Mouse (Mus musculus) neural tube, embryonic 14.5 days (tissue): Measurements from ENCODE around the gene Ms4a7. TPM values are rescaled to one million over a fixed set of nuclear protein-coding genes. Genes with fewer than 3 reads are reported as not detected.
"Not testable (repeated sequence)": the region's sequence is repeated elsewhere in the genome, so short reads cannot be mapped to it uniquely, and the experiment has no call there.

ENCODE experiments used
- ATAC-seq: fragments of 200-750 bp; cut with Nextera tagmentation; 2 replicates; pipeline ENCODE4 v1.8.0; 2017; ENCODE audit warnings: low read depth, mild to moderate bottlenecking, moderate TSS enrichment, moderate library complexity
- H3K27ac ChIP-seq: fragments of 300-500 bp; sonication (generic); 2 replicates; pipeline ENCODE4 v1.5.1; 2014; ENCODE audit warnings: low read depth, mild to moderate bottlenecking, control low read depth, low read length, moderate library complexity, mixed read lengths
- H3K27me3 ChIP-seq: fragments of 300-500 bp; sonication (generic); 2 replicates; pipeline ENCODE4 v1.6.1; 2014; ENCODE audit warnings: low read length; ENCODE audit not compliant: control insufficient read depth, insufficient read depth
- H3K36me3 ChIP-seq: fragments of 300-500 bp; sonication (generic); 2 replicates; pipeline ENCODE4 v1.6.1; 2014; ENCODE audit warnings: low read length, mixed read lengths; ENCODE audit not compliant: control insufficient read depth, insufficient read depth
- H3K4me1 ChIP-seq: fragments of 300-500 bp; sonication (generic); 2 replicates; pipeline ENCODE4 v1.6.1; 2014; ENCODE audit warnings: low read length; ENCODE audit not compliant: control insufficient read depth, insufficient read depth
- H3K4me2 ChIP-seq: fragments of 300-500 bp; sonication (generic); 2 replicates; pipeline ENCODE4 v1.6.1; 2014; ENCODE audit warnings: mild to moderate bottlenecking, low read depth, low read length, control low read depth
- H3K4me3 ChIP-seq: fragments of 300-500 bp; sonication (generic); 2 replicates; pipeline ENCODE4 v1.5.1; 2014; ENCODE audit warnings: low read depth, low read length, control low read depth, mixed read lengths
- H3K9ac ChIP-seq: fragments of 300-500 bp; sonication (generic); replicated peaks from 2 replicates; pipeline ENCODE4 v1.6.1; 2014; ENCODE audit warnings: low read depth, mild to moderate bottlenecking, control low read depth, low read length, mixed read lengths
- H3K9me3 ChIP-seq: fragments of 300-500 bp; sonication (generic); 2 replicates; pipeline ENCODE4 v1.6.1; 2016; ENCODE audit warnings: low read length; ENCODE audit not compliant: control insufficient read depth
- WGBS: fragments of 180-500 bp; shearing (Covaris S2); extraction: QIAGEN DNeasy Blood & Tissue Kit; methylation state at CpG from one replicate; pipeline ENCODE4 v1.1.7; 2014; 5-methylcytosine and 5-hydroxymethylcytosine counted together
- polyA plus RNA-seq: library from polyadenylated mRNA; unstranded; fragments of >200 nt; fragmentation: Nextera tagmentation; extraction: Ambion mirVana; gene quantifications from 2 replicates; pipeline ENCODE4 v1.2.1, GENCODE M21; 2014

Gene Ms4a7
- polyA plus RNA-seq, 1 experiment from 2014 or later: 0.63 TPM

DNA sequence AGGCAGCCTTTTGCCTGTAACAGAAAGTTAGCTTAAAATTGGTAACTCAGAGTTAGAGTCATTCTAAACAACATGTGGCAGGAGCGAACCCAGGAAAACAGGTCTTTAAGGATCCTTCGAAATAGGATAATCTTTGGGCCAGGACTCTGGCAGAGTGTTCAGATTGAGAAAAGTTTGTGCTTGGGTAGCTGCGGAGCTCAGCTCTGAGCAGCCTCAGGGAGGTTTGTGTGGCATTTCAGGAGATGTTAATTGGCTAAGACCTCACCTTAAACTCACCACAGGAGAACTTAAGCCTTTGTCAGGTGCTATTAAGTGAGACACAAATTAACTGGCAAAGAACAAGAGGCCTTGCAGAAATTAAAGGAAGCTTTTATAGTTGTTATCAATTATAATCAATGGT is 42.3 kb downstream of the Ms4a7 start:
- not testable (repeated sequence) for H3K27me3 ChIP-seq, H3K27ac ChIP-seq, ATAC-seq, H3K36me3 ChIP-seq, H3K4me3 ChIP-seq, H3K9ac ChIP-seq, H3K9me3 ChIP-seq, H3K4me1 ChIP-seq, H3K4me2 ChIP-seq
- 12% methylated on average over 3 of the region's 3 CpGs for WGBS

DNA sequence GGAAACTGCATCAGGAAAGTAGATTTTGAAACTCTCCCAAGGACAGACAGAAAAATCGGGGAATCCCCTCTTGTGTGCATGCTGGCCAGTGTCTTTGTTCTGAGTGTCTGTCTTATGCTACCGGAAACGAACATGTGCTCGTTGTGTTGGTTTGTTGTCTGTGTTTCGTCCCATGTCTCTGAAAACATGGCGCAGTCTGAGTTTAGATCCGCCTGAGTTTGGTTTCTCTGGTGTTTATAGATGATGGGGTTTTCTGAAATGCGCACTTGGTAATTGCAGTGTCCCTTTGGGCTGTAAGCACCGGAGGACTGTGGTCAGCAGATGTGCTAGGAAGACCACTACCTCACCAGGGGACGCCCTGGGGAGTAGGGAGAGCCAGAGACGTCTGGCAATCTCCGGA is 43.0 kb downstream of the Ms4a7 start:
- Histone ChIP-seq H3K36me3 (no peaks in the 10 kb centered on the region), H3K4me1 (no peaks in the 10 kb centered on the region), H3K27me3 (no peaks in the 10 kb centered on the region), H3K9ac (no peak overlapping the region), H3K4me3 (peak overlapping the region; percentile 26), H3K27ac (no peak overlapping the region), H3K9me3 (no peaks in the 10 kb centered on the region), H3K4me2 (peak overlapping the region; percentile 35)
- ATAC-seq: no peak
- WGBS: 16% methylated on average over 12 of the region's 12 CpGs

DNA sequence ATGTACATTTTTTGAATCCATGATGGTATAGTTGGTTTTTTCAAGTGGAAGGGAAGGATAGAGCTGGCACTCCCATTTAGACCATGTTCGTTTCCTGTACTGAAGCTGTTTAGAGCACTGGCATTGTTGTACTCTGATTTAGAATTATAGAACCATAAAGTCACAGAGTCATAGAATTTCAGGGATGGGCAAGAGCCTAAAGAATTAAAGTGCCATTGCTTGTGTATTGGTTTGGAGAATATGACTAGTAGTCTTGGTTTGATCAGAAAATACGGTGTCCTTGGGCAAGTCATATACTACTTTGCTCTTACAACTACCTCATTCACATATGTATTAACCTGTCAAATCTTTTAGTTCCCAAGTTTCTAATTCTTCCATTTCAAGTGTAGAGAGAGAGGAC is 52.2 kb downstream of the Ms4a7 start, which contains the start of gene Ms4a5:
Ms4a5 (minus strand) TSS at position 101 of the 400 bp plus-strand sequence.
- no peaks in the 10 kb centered on the region for H3K4me1 ChIP-seq
- ATAC-seq: no peak
- no peak within 1 kb of the TSS for H3K27ac ChIP-seq
- WGBS: 91% methylated on average over 2 of the region's 2 CpGs
- H3K4me3 ChIP-seq: no peak within 1 kb of the TSS
- H3K9ac ChIP-seq: no peak within 1 kb of the TSS
- no peaks in the 10 kb centered on the region for H3K9me3 ChIP-seq
- H3K36me3 ChIP-seq: no peaks in the 10 kb centered on the region
- H3K4me2 ChIP-seq: no peak within 1 kb of the TSS
- no peaks in the 10 kb centered on the region for H3K27me3 ChIP-seq

DNA sequence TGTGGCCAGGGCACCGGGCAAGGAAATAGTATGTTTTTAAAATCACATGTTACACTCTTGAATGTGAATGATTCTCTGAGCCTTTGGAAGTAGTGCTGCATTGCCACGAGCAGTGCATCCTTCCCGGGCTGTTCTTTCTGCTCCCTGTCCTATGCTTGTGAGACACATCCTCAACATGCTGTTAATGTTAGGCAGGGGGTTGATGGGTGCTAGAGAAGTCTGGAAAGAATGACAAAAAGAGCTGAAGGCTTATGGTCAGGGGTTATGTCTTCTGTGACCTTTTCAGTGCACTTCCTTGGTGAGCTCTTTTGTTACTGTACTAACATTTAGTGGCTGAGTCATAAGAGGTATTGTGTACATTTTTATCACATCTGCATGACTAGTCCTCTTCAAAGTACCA is 55.7 kb downstream of the Ms4a7 start:
- no peak for ATAC-seq
- Histone ChIP-seq H3K4me3 (no peak overlapping the region), H3K9me3 (no peaks in the 10 kb centered on the region), H3K4me1 (no peaks in the 10 kb centered on the region), H3K4me2 (no peak overlapping the region), H3K36me3 (no peaks in the 10 kb centered on the region), H3K27me3 (no peaks in the 10 kb centered on the region), H3K27ac (no peak overlapping the region), H3K9ac (no peak overlapping the region)
- WGBS: 90% methylated on average over 3 of the region's 3 CpGs

DNA sequence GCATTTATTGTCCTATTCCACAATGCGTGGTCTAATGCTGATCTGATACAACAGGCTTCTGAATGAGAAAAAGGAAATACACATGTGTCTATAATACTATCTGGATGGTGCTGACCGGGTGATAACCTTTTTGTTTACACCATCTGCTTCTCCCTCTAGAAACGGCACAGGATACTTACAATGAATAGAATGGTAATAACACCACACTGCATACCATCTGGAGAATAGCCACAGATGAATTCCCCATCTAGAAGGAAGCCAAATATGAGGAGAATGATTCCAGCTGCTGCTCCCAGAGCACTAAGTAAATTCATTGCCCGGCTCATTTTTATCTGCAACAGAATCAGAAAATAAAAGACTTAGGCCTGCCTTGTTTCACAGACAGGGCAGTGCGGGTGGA is 59.5 kb downstream of the Ms4a7 start:
- Histone ChIP-seq H3K27ac (no peak overlapping the region), H3K4me2 (no peak overlapping the region), H3K9ac (no peak overlapping the region), H3K4me1 (no peaks in the 10 kb centered on the region), H3K9me3 (no peaks in the 10 kb centered on the region), H3K27me3 (no peaks in the 10 kb centered on the region), H3K36me3 (no peaks in the 10 kb centered on the region), H3K4me3 (no peak overlapping the region)
- 55% methylated on average over 5 of the region's 5 CpGs for WGBS
- ATAC-seq: peak; percentile 47; the same call in 1 of the 2 replicates

Other genes starting within 250 kb of the Ms4a7 start
- not detected in 2 replicates for gene 1700017D01Rik, start 205.3 kb downstream of the Ms4a7 start, polyA plus RNA-seq
- gene 1700025F22Rik, start 170.8 kb downstream of the Ms4a7 start, polyA plus RNA-seq: not detected in 2 replicates
- not detected in 2 replicates for gene Ms4a13, start 139.4 kb downstream of the Ms4a7 start, polyA plus RNA-seq
- not detected in 2 replicates for gene Ms4a12, start 103.7 kb downstream of the Ms4a7 start, polyA plus RNA-seq
- gene Ms4a1, start 69.9 kb downstream of the Ms4a7 start, polyA plus RNA-seq: not detected in 2 replicates
- gene Ms4a5, start 52.3 kb downstream of the Ms4a7 start, polyA plus RNA-seq: not detected in 2 replicates
- gene Ms4a14, start 21.7 kb downstream of the Ms4a7 start, polyA plus RNA-seq: 0.06 TPM in 1 of 2 replicates, not detected in the other
- 2.6 TPM in 1 of 2 replicates, not detected in the other for gene Ms4a4a, start 39.4 kb upstream of the Ms4a7 start, polyA plus RNA-seq
- not detected in 2 replicates for gene Ms4a4c, start 68.6 kb upstream of the Ms4a7 start, polyA plus RNA-seq
- not detected in 2 replicates for gene Ms4a4b, start 107.4 kb upstream of the Ms4a7 start, polyA plus RNA-seq
- 0.46 and 2.2 TPM in 2 replicates for gene Ms4a6c, start 133.2 kb upstream of the Ms4a7 start, polyA plus RNA-seq
- not detected in 2 replicates for gene Gm8369, start 149.8 kb upstream of the Ms4a7 start, polyA plus RNA-seq
- 0.33 and 3.1 TPM in 2 replicates for gene Ms4a6b, start 180.4 kb upstream of the Ms4a7 start, polyA plus RNA-seq
- gene Ms4a4d, start 200.7 kb upstream of the Ms4a7 start, polyA plus RNA-seq: 0.17 TPM in 1 of 2 replicates, not detected in the other